Mouse (Mus musculus) megakaryocyte, embryonic 14.5 days (primary cell): ENCODE measurements around the gene Zranb1.

Experiments used
- FLI1 ChIP-seq: IDR thresholded peaks from 2 replicates; pipeline ENCODE4 v1.6.1; 2012; ENCODE audit warnings: low read length, inconsistent platforms, mixed read lengths
- GATA1 ChIP-seq: IDR thresholded peaks from 3 replicates; pipeline ENCODE4 v1.6.1; 2012; ENCODE audit warnings: mixed read lengths, low read length, inconsistent platforms, borderline replicate concordance

GRCm38 (mm10) chr7:132927201-132927600, 3.7 kb upstream of the Zranb1 start:
- no peak for TF ChIP-seq GATA1
- no peak for TF ChIP-seq FLI1
